Mouse (Mus musculus): Measurements from ENCODE around the gene Fli1. TPM values are rescaled to one million over a fixed set of nuclear protein-coding genes. Genes with fewer than 3 reads are reported as not detected.

Fli1 gene
- polyA plus RNA-seq, 1 experiment from 2014 or later = 5.5 TPM

- Histone ChIP-seq H3K9ac (ENCODE audit: low read length) (no peak overlapping the region), H3K36me3 (ENCODE audit: control insufficient read depth, insufficient read depth, low read length) (no peaks in the 10 kb centered on the region), H3K4me2 (ENCODE audit: low read length) (no peak overlapping the region), H3K27me3 (replicated peaks; ENCODE audit: control insufficient read depth, insufficient read depth, low read length) (no peaks in the 10 kb centered on the region), H3K9me3 (replicated peaks; ENCODE audit: control insufficient read depth, low read length) (no peaks in the 10 kb centered on the region), H3K4me3 (ENCODE audit: low read depth, low read length) (no peak overlapping the region), H3K27ac (ENCODE audit: low read depth, low read length) (no peak overlapping the region), H3K4me1 (ENCODE audit: control insufficient read depth, insufficient read depth, low read length) (no peaks in the 10 kb centered on the region)
- DNase-seq (ENCODE audit: low spot score) (no peak), ATAC-seq (no peak)
- WGBS = 64% methylated on average over 4 of the region's 4 CpGs
Observed at GRCm38 (mm10) chr9:32573638-32574037, 31.0 kb upstream of the Fli1 start.

- ATAC-seq (no peak), DNase-seq (ENCODE audit: low spot score) (no peak)
- no peaks in the 10 kb centered on the region for H3K27me3 ChIP-seq (replicated peaks; ENCODE audit: control insufficient read depth, insufficient read depth, low read length)
- H3K27ac ChIP-seq (ENCODE audit: low read depth, low read length) = no peak overlapping the region
- H3K9me3 ChIP-seq (replicated peaks; ENCODE audit: control insufficient read depth, low read length) = no peaks in the 10 kb centered on the region
- H3K4me1 ChIP-seq (ENCODE audit: control insufficient read depth, insufficient read depth, low read length) = no peaks in the 10 kb centered on the region
- no peak overlapping the region for H3K4me3 ChIP-seq (ENCODE audit: low read depth, low read length)
- no peak overlapping the region for H3K9ac ChIP-seq (ENCODE audit: low read length)
- H3K36me3 ChIP-seq (ENCODE audit: control insufficient read depth, insufficient read depth, low read length) = no peaks in the 10 kb centered on the region
- H3K4me2 ChIP-seq (ENCODE audit: low read length) = no peak overlapping the region
- 68% methylated on average over 4 of the region's 4 CpGs for WGBS
Observed at GRCm38 (mm10) chr9:32571676-32572075, 29.0 kb upstream of the Fli1 start.

- H3K4me1 ChIP-seq (ENCODE audit: control insufficient read depth, insufficient read depth, low read length) = no peaks in the 10 kb centered on the region
- no peaks in the 10 kb centered on the region for H3K9me3 ChIP-seq (replicated peaks; ENCODE audit: control insufficient read depth, low read length)
- no peaks in the 10 kb centered on the region for H3K27me3 ChIP-seq (replicated peaks; ENCODE audit: control insufficient read depth, insufficient read depth, low read length)
- ATAC-seq (no peak), DNase-seq (ENCODE audit: low spot score) (no peak)
- no peaks in the 10 kb centered on the region for H3K36me3 ChIP-seq (ENCODE audit: control insufficient read depth, insufficient read depth, low read length)
- 92% methylated on average over 5 of the region's 5 CpGs for WGBS
- H3K27ac ChIP-seq (ENCODE audit: low read depth, low read length) = no peak overlapping the region
- no peak overlapping the region for H3K4me3 ChIP-seq (ENCODE audit: low read depth, low read length)
- no peak overlapping the region for H3K4me2 ChIP-seq (ENCODE audit: low read length)
- no peak overlapping the region for H3K9ac ChIP-seq (ENCODE audit: low read length)
Observed at GRCm38 (mm10) chr9:32570547-32570946, 27.9 kb upstream of the Fli1 start.

- Histone ChIP-seq H3K9ac (ENCODE audit: low read length) (no peak overlapping the region), H3K4me2 (ENCODE audit: low read length) (no peak overlapping the region), H3K27me3 (replicated peaks; ENCODE audit: control insufficient read depth, insufficient read depth, low read length) (no peaks in the 10 kb centered on the region), H3K4me1 (ENCODE audit: control insufficient read depth, insufficient read depth, low read length) (no peaks in the 10 kb centered on the region), H3K9me3 (replicated peaks; ENCODE audit: control insufficient read depth, low read length) (no peaks in the 10 kb centered on the region), H3K4me3 (ENCODE audit: low read depth, low read length) (no peak overlapping the region), H3K27ac (ENCODE audit: low read depth, low read length) (no peak overlapping the region), H3K36me3 (ENCODE audit: control insufficient read depth, insufficient read depth, low read length) (no peaks in the 10 kb centered on the region)
- ATAC-seq (no peak), DNase-seq (ENCODE audit: low spot score) (no peak)
- WGBS = 77% methylated on average over 4 of the region's 4 CpGs
Observed at GRCm38 (mm10) chr9:32569261-32569660, 26.6 kb upstream of the Fli1 start.

- WGBS = 82% methylated on average over 7 of the region's 7 CpGs
- H3K27me3 ChIP-seq (replicated peaks; ENCODE audit: control insufficient read depth, insufficient read depth, low read length) = no peaks in the 10 kb centered on the region
- no peak overlapping the region for H3K27ac ChIP-seq (ENCODE audit: low read depth, low read length)
- H3K36me3 ChIP-seq (ENCODE audit: control insufficient read depth, insufficient read depth, low read length) = no peaks in the 10 kb centered on the region
- H3K9ac ChIP-seq (ENCODE audit: low read length) = no peak overlapping the region
- no peak overlapping the region for H3K4me3 ChIP-seq (ENCODE audit: low read depth, low read length)
- ATAC-seq (no peak), DNase-seq (ENCODE audit: low spot score) (no peak)
- no peaks in the 10 kb centered on the region for H3K9me3 ChIP-seq (replicated peaks; ENCODE audit: control insufficient read depth, low read length)
- H3K4me1 ChIP-seq (ENCODE audit: control insufficient read depth, insufficient read depth, low read length) = no peaks in the 10 kb centered on the region
- no peak overlapping the region for H3K4me2 ChIP-seq (ENCODE audit: low read length)
Observed at GRCm38 (mm10) chr9:32567603-32568002, 24.9 kb upstream of the Fli1 start.

- WGBS = 84% methylated on average over 3 of the region's 3 CpGs
Observed at GRCm38 (mm10) chr9:32565309-32565708, 22.6 kb upstream of the Fli1 start.

GRCm38 (mm10) chr9:32562837-32563236, 20.2 kb upstream of the Fli1 start:
- no peaks in the 10 kb centered on the region for H3K4me1 ChIP-seq (ENCODE audit: control insufficient read depth, insufficient read depth, low read length)
- H3K9ac ChIP-seq (ENCODE audit: low read length) = no peak overlapping the region
- no peak for ATAC-seq
- H3K4me2 ChIP-seq (ENCODE audit: low read length) = no peak overlapping the region
- no peaks in the 10 kb centered on the region for H3K9me3 ChIP-seq (replicated peaks; ENCODE audit: control insufficient read depth, low read length)
- no peak for DNase-seq (ENCODE audit: low spot score)
- H3K36me3 ChIP-seq (ENCODE audit: control insufficient read depth, insufficient read depth, low read length) = no peaks in the 10 kb centered on the region
- H3K27me3 ChIP-seq (replicated peaks; ENCODE audit: control insufficient read depth, insufficient read depth, low read length) = no peaks in the 10 kb centered on the region
- no peak overlapping the region for H3K27ac ChIP-seq (ENCODE audit: low read depth, low read length)
- 73% methylated on average over 4 of the region's 4 CpGs for WGBS
- H3K4me3 ChIP-seq (ENCODE audit: low read depth, low read length) = no peak overlapping the region

More at GRCm38 (mm10) chr9:32565309-32565708, 22.6 kb upstream of the Fli1 start:
- Histone ChIP-seq H3K4me3 (ENCODE audit: low read depth, low read length) (no peak overlapping the region), H3K9ac (ENCODE audit: low read length) (no peak overlapping the region), H3K36me3 (ENCODE audit: control insufficient read depth, insufficient read depth, low read length) (no peaks in the 10 kb centered on the region), H3K27me3 (replicated peaks; ENCODE audit: control insufficient read depth, insufficient read depth, low read length) (no peaks in the 10 kb centered on the region), H3K9me3 (replicated peaks; ENCODE audit: control insufficient read depth, low read length) (no peaks in the 10 kb centered on the region), H3K4me2 (ENCODE audit: low read length) (no peak overlapping the region), H3K27ac (ENCODE audit: low read depth, low read length) (no peak overlapping the region), H3K4me1 (ENCODE audit: control insufficient read depth, insufficient read depth, low read length) (no peaks in the 10 kb centered on the region)
- DNase-seq (ENCODE audit: low spot score) (no peak), ATAC-seq (no peak)

- Histone ChIP-seq H3K4me3 (ENCODE audit: low read depth, low read length) (no peak overlapping the region), H3K27ac (ENCODE audit: low read depth, low read length) (no peak overlapping the region), H3K4me2 (ENCODE audit: low read length) (no peak overlapping the region), H3K9ac (ENCODE audit: low read length) (no peak overlapping the region), H3K36me3 (ENCODE audit: control insufficient read depth, insufficient read depth, low read length) (no peaks in the 10 kb centered on the region), H3K4me1 (ENCODE audit: control insufficient read depth, insufficient read depth, low read length) (no peaks in the 10 kb centered on the region), H3K27me3 (replicated peaks; ENCODE audit: control insufficient read depth, insufficient read depth, low read length) (no peaks in the 10 kb centered on the region), H3K9me3 (replicated peaks; ENCODE audit: control insufficient read depth, low read length) (no peaks in the 10 kb centered on the region)
- 70% methylated on average over 9 of the region's 9 CpGs for WGBS
- DNase-seq (ENCODE audit: low spot score) (no peak), ATAC-seq (no peak)
Observed at GRCm38 (mm10) chr9:32562409-32562808, 19.7 kb upstream of the Fli1 start.

- H3K9ac ChIP-seq (ENCODE audit: low read length) = no peak overlapping the region
- no peaks in the 10 kb centered on the region for H3K27me3 ChIP-seq (replicated peaks; ENCODE audit: control insufficient read depth, insufficient read depth, low read length)
- H3K9me3 ChIP-seq (replicated peaks; ENCODE audit: control insufficient read depth, low read length) = no peaks in the 10 kb centered on the region
- no peak overlapping the region for H3K27ac ChIP-seq (ENCODE audit: low read depth, low read length)
- H3K4me1 ChIP-seq (ENCODE audit: control insufficient read depth, insufficient read depth, low read length) = no peaks in the 10 kb centered on the region
- H3K36me3 ChIP-seq (ENCODE audit: control insufficient read depth, insufficient read depth, low read length) = no peaks in the 10 kb centered on the region
- no peak overlapping the region for H3K4me3 ChIP-seq (ENCODE audit: low read depth, low read length)
- 87% methylated on average over 14 of the region's 14 CpGs for WGBS
- ATAC-seq (no peak), DNase-seq (ENCODE audit: low spot score) (no peak)
- H3K4me2 ChIP-seq (ENCODE audit: low read length) = no peak overlapping the region
Observed at GRCm38 (mm10) chr9:32561190-32561890, 18.7 kb upstream of the Fli1 start.

All from forebrain, embryonic 14.5 days (tissue).